Mouse (Mus musculus): ENCODE results near the gene BC004004.

Gene BC004004

DNA sequence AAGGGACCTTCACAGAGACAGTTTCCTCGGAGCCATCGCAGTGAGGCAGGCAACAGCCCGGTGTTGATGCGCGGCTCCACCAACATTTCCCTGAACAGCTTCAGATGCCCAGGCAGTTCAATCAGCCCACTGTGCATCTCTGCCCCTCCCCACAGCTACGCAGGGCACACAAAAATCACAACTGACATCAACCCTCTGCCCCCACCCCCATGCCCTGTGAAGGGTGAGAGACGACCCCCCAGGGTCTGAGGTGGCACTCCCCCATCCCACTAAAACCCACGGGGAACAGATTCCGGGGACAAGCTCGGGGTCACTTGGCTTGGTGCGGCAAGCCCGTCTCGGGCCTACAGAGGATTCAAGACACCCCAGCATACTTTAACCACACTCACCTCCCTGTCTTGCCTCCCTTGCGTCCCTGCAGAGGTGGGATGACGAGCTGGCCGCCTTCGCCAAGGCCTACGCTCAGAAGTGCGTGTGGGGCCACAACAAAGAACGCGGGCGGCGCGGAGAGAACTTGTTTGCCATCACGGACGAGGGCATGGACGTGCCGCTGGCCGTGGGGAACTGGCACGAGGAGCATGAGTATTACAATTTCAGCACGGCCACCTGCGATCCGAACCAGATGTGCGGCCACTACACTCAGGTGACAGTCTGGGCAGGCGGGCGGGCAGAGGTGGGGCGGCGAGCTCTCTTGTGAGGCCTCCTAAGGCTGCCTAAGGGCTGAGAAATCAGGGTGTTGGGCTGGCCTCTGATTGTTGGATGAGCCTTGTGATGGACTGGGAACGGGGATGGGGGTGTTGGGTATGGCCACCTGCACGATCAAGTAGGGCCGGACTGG lies 53.4 kb downstream of the BC004004 start:
- DNase-seq (ENCODE audit: low read depth, low spot score), result no peak

DNA sequence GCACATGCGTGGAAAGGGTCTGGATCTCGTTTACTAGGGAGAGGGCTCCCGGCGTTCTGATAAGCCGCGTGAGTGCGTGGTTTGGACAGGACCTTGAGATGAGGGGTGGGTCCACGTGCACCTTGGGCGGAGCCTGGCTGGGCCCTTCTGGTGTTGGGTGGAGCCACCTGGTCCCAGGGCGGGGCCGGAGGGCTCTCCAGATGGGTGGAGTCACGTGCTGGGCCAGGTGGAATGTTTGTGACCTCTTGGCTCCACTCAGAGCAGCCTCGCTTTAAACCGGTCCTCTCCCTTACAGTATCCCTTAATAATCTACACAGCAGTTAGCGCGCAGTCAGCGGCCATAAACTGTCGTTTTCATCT lies 54.0 kb downstream of the BC004004 start:
- no peak for DNase-seq (ENCODE audit: low read depth, low spot score)

DNA sequence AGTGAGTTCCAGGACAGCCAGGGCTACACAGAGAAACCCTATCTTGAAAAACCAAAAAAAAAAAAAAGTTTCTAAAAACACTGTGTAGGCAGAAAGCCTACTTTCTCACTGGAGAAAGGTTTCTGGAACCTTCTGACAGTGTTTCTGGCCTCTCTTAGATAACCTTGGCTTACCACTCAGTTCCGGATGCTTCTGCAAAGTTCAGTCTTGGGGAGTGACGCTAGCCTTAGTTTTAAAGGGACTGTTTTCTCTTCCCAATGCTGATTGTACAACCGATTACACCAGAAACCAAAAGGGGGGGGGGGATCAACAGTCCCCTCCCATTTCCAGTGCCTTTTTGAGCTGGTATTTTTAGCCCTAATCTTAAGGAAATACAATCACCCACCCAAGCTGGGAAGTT lies 55.0 kb downstream of the BC004004 start:
- no peak for DNase-seq (ENCODE audit: low read depth, low spot score)

DNA sequence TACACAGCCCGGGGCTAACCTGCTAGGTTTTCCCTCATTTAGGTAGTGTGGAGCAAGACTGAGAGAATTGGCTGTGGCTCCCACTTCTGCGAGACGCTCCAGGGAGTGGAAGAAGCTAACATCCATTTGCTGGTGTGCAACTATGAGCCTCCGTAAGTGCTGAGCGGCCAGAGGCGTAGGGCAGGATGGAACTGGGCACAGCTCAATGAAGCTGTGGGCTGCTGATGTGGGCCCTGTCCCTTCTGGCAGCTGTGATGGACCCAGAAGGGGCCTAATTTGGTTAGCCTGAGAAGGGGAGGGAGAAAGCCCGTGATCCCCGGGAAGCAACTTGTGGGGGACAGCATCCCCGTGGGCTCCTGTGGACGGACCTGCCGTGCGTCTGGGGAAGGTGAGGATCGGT lies 57.2 kb downstream of the BC004004 start:
- no peak for DNase-seq (ENCODE audit: low read depth, low spot score)

DNA sequence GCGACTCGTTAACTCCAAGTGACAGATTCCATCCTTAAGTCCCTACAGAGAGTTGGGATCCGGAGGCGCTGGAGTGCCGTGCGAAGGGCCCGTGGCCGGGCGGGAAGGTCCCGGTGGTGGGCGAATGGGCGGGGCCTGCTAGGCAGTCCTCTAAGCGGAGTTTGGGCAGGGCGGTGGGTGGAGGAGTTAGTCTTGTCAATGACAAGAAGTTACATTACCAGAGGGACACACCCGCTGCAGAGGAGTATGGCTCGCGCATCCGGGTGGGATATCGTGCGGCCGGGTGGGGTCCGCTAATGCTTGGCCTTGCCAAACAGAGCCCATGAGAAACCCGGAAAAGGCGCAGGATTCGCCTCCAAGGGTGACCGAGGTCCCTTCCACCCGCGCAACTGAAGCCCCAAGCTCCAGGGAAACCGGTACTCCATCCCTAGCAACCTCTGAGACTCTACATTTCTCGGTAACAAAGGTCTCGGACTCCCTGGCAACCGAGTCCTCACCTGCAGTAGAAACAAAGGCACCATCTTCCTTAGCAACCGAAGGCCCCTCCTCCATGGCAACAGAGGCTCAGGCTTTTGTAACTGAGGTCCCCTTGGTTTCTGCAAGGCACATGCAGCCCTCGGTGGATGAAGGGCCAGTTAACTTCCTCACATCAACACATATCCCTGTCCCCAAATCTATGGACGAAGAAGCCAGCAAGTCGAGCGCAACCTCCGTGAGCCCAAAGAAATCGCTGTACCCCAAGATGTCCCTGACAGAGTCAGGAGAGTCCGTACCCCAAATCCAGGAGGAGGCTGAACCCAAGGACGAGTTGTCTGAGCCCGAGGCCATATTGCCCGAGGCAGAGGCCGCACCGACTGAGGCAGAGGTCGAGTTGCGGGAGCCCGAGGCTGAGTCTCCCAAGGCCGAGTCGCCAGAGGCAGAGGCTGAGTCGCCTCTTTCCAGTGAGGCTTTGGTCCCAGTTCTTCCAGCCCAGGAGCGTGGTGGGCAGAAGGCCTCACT lies 58.2 kb downstream of the BC004004 start:
- no peak for DNase-seq (ENCODE audit: low read depth, low spot score)

- DNase-seq (ENCODE audit: low read depth, low spot score), result no peak
Measured at GRCm38 (mm10) chr17:29327691-29328090, 59.1 kb downstream of the BC004004 start.

DNA sequence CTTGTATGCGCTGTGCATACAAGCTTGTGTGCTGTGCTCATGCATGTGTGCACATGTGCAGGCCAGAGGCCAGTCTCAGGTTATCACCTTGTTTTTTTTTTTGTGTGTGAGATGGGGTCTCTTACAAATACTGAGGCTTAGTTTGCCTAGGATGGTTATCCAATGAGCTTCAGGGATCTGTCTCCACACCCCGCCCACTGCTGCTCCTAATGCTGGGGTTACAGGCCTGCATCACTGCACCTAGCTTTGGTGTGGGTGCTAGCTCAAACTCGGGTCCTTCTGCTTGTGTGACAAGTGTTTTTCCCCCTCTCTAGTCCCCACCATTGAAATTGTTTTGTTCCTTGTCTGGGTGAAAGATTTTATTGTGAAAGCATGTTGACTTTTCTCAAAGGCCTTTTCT lies 61.6 kb downstream of the BC004004 start:
- no peak for DNase-seq (ENCODE audit: low read depth, low spot score)

GRCm38 (mm10) chr17:29330671-29331410 lies 62.3 kb downstream of the BC004004 start:
- DNase-seq (ENCODE audit: low read depth, low spot score), result no peak

DNA sequence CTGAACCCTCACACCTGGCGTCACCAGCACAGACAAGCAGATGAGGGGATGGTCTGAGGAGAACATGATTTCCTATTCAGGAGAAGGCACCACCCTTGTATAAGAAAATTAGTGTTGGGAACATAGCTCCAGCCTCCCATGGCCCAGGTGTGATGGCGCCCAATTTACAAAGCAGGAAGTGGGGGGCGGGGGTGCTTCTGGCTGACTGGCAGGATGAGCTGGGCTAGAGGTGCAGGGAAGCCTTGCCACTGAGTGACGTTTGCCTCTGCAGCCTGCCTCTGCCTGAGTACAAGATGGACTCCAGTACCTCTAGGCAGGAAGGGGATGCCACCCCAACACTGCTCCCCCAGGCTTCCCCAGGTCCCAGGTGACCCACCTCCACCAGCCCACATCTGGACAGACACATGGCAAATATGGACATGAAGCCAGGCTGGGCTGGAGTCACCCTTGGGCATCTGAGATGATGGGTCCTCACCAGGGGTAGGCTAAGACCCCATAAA lies 63.6 kb downstream of the BC004004 start:
- no peak for DNase-seq (ENCODE audit: low read depth, low spot score)

DNA sequence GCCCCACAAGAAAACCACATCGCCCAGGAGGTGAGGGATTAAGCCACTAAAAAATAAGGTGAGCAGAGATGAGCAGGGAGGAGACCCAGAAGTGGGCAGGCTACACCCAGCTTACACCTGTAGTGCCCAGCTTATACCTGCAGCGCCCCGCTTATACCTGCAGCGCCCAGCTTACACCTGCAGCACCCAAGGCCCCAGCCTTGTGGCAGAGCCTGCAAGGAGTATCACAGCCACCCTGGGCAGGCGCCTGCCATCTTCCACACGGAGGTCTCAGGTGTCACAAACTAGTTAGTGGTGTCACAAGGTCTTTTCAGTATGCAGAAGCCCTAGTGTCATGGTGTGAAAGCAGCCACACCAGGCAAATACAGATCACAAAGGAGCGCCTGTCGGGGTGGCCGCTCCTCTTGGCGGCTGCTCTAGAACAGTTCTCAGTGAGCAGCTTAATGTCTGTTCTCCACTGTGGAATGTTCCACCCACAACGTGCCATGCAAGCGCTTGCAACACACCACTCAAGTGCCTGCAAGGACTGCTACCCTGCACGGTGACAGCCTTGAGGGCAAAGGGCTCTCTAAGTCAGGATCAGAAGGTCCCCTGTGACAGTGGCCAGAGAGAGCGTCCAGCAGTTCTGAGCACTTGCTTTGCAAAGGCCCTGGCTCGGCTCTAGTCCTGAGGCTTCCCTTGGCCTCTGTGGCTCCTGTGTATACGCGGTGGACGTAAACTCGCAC lies 67.8 kb downstream of the BC004004 start:
- DNase-seq (ENCODE audit: low read depth, low spot score), result no peak

GRCm38 (mm10) chr17:29337979-29338823 lies 69.6 kb downstream of the BC004004 start:
- DNase-seq (ENCODE audit: low read depth, low spot score), result no peak

DNA sequence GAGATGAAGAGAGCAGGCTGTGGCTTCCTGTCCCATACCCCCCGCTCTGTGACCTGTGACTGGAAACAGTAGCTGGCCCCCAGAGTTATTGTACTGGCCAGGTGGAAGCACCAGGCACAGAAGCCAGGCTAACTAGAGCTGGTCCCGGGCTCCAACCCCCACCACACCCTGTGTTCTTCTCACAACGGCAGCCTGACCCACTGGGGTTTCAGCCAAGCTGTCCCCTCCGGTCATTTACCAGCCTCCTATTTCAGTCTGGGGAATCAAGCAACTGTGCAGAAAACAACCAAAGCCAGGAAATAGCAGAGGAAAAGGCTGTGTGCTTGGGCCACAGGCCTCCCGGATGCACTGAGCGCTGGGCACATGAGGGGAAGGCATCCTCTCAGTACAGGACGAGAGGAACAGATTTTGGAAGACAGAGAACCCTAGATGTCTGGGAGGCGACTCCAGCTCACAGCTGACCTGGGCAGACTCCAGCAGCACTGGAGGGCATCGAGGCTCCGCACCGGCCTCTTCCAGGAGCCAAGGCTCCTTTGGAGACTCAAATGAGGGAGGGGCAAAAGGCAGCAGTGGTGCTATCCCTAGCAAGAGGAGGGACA lies 70.7 kb downstream of the BC004004 start:
- DNase-seq (ENCODE audit: low read depth, low spot score), result no peak

DNA sequence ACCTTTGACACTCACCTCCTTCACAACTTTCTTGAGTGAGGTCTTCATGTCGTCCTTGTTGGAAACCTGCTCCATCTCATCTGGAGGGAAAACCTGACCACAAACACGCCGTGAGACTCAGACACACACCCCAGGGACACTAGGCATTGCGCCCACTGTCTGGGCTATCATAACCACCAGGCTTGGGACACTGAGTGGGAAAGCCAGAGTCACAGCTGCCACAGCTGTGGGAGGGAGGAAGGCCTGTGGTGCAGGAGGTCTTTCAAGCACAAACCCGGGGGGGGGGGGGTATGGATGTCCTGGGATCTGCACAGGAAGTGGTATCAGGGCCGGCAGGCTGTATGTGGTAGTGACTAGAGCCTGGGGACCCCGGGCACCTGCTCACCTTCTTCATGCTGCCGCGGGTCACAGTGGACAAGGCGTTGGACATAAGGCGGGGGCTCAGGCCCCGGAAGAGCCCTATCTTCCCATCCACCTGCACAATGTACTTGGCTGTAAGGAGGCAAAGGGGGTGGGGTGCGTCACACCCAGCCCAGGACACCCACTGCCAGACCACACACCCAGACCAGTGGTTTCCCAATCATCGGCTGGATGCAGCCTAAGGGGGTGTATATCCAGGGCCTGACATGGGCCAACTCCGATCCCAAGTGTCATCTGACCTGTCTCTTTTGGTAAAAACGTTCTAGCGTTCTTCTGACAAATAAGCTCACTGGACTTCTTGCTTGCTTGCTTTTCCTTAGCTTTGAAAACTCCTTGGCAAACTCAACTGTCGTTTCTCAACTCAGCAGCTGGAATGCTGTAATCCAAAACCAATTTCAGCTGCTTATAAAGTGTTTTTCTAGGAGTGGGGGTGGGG lies 72.0 kb downstream of the BC004004 start:
- no peak for DNase-seq (ENCODE audit: low read depth, low spot score)

GRCm38 (mm10) chr17:29341591-29342003 lies 73.0 kb downstream of the BC004004 start:
- no peak for DNase-seq (ENCODE audit: low read depth, low spot score)

- DNase-seq (ENCODE audit: low read depth, low spot score), result peak; percentile 60
Measured at GRCm38 (mm10) chr17:29342010-29342910, 73.7 kb downstream of the BC004004 start.

GRCm38 (mm10) chr17:29343241-29343640 lies 74.7 kb downstream of the BC004004 start:
- no peak for DNase-seq (ENCODE audit: low read depth, low spot score)

- no peak for DNase-seq (ENCODE audit: low read depth, low spot score)
Measured at GRCm38 (mm10) chr17:29345272-29345671, 76.7 kb downstream of the BC004004 start.

All from mesoderm, embryonic 11.5 days (tissue).